Mouse (Mus musculus): ENCODE data around the gene Gsto1. TPM values are rescaled to one million over a fixed set of nuclear protein-coding genes. Genes with fewer than 3 reads are reported as not detected.

Gsto1 gene
- 17.5 TPM for total RNA-seq (2023)

DNA sequence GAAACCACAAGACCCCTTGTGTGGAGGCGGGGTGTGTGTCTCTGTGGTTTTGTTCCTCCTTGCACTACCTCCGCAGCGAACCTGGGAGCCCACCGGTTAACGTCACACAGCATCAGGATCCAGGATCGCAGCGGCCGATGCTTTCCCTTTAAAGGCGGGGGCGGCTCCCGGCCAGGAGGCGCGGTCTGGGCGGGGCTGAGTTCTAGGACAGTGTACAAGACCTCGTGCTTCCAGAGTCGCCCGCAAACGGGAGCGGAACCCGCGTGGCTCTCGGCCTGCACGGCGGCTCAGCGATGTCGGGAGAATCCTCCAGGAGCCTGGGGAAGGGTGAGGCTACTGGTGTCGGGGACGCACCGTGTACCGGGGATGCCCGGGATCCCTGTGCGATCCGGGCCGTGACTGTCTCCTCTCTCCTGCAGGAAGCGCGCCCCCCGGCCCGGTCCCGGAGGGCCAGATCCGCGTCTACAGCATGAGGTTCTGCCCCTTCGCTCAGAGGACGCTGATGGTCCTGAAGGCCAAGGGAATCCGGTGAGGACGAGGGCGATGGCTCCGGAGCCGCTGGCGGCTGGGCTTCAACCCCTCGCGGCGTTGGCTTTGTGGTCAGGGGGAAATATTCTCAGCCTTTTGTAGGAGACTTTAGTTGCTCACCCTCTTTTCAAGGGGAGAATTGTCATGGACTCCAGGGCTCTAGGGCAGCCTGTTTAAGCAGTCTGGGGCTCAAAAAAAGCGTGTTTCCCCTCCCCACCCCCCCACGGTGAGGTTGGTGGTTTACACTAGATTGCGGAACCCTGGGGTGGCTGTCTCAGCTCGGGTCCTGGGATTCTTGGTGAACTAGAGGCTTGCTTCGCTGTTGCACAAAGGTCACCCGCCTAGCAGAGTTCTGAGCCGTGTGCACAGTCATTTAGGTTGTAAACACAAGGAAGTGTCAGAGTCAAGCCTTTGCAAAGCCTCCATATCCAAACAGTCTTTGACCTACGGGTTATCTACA, at the start of gene Gsto1:
TSS of gene Gsto1 (plus strand) at position 175 of the 988 bp plus-strand sequence.

DNA sequence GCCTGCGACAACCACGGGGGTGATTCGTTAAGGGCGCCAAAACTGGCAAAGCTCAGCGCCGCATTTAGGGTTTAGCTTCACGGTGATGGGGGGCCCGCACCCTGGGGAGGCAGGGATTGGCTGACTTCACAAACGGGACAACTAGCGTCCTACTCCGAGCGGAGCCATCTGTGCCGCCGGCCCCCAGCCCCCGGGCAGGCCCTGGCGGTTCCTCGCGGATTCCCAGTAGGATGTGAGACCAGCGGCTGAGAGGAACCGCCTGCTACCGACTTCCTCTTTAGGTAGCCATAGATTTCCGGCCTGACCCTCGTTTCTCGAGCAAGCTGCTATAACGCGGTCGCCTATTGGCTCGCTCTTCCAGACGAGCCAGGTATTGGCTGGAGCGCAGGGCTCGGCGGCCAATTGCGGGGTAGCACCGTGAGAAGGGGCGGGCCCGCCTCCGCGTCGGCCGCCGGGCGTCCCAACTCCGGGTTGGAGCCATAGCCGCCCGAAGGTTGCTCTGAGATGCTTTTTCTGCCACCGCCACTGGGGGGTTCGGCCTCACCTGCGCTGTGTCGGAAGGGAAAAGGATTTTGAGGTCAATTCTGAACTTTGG, 10.7 kb downstream of the Gsto1 start, which contains the start of gene Gsto2:
TSS of gene Gsto2 (plus strand) at position 182 of the 595 bp plus-strand sequence.

Other genes with a start within 250 kb of the Gsto1 start
- 0.09 TPM for gene Col17a1, start 162.9 kb upstream of the Gsto1 start, total RNA-seq (2023)
- gene Sfr1, start 123.3 kb upstream of the Gsto1 start, total RNA-seq (2023), result 68.4 TPM
- not detected for gene Gsto2, start 10.6 kb downstream of the Gsto1 start, total RNA-seq (2023)
- gene Cfap43, start 64.3 kb downstream of the Gsto1 start, total RNA-seq (2023), result not detected
- gene Itprip, start 64.3 kb downstream of the Gsto1 start, total RNA-seq (2023), result 93.2 TPM
- gene Cfap58, start 82.7 kb downstream of the Gsto1 start, total RNA-seq (2023), result not detected

All from CD4-positive naive resting alpha-beta T cell, adult 57 days (primary cell).